Mouse (Mus musculus) C2C12 (cell line): Measurements from ENCODE around the gene Trio.

ENCODE experiments used
- CTCF ChIP-seq: IDR thresholded peaks from one replicate; pipeline ENCODE4 v1.5.1; 2011; ENCODE audit not compliant: control insufficient read depth, insufficient read depth, insufficient read length
- MAX ChIP-seq: IDR thresholded peaks from one replicate; pipeline ENCODE4 v1.6.1; 2011; ENCODE audit warnings: mild to moderate bottlenecking, control low read depth
- USF1 ChIP-seq: IDR thresholded peaks from one replicate; pipeline ENCODE4 v1.6.1; 2011; ENCODE audit warnings: low read depth, mild to moderate bottlenecking, control low read depth, moderate library complexity

GRCm38 (mm10) chr15:27980436-27980835 lies 45.2 kb downstream of the Trio start:
- TF ChIP-seq USF1 (no peak), CTCF (no peak), MAX (no peak)
